Mouse (Mus musculus) heart, embryonic 16.5 days (tissue): ENCODE data around the gene Ptpn21. TPM values are rescaled to one million over a fixed set of nuclear protein-coding genes. Genes with fewer than 3 reads are reported as not detected.

Source experiments
- ATAC-seq: fragments of 200-750 bp; cut with Nextera tagmentation; replicated peaks from 2 replicates; pipeline ENCODE4 v1.8.0; 2017; ENCODE audit warnings: moderate number of reproducible peaks; ENCODE audit not compliant: insufficient read depth, low FRiP score; ENCODE audit errors: extremely low read depth
- H3K27ac ChIP-seq: fragments of 300-500 bp; sonication (generic); 2 replicates; pipeline ENCODE4 v1.5.1; 2014; ENCODE audit warnings: mild to moderate bottlenecking, low read length, control low read depth, moderate library complexity
- H3K27me3 ChIP-seq: fragments of 300-500 bp; sonication (generic); 2 replicates; pipeline ENCODE4 v1.6.1; 2014; ENCODE audit warnings: low read length, mixed read lengths; ENCODE audit not compliant: control insufficient read depth, insufficient read depth
- H3K36me3 ChIP-seq: fragments of 300-500 bp; sonication (generic); 2 replicates; pipeline ENCODE4 v1.6.1; 2014; ENCODE audit not compliant: control insufficient read depth, insufficient read depth
- H3K4me1 ChIP-seq: fragments of 300-500 bp; sonication (generic); 2 replicates; pipeline ENCODE4 v1.6.1; 2014; ENCODE audit warnings: low read length, mixed read lengths; ENCODE audit not compliant: control insufficient read depth, insufficient read depth
- H3K4me2 ChIP-seq: fragments of 300-500 bp; sonication (generic); 2 replicates; pipeline ENCODE4 v1.6.1; 2014; ENCODE audit warnings: low read depth, mild to moderate bottlenecking, control low read depth, low read length
- H3K4me3 ChIP-seq: fragments of 300-500 bp; sonication (generic); 2 replicates; pipeline ENCODE4 v1.5.1; 2014; ENCODE audit warnings: mild to moderate bottlenecking, control low read depth, low read length
- H3K9ac ChIP-seq: fragments of 300-500 bp; sonication (generic); 2 replicates; pipeline ENCODE4 v1.6.1; 2014; ENCODE audit warnings: low read length, control low read depth
- H3K9me3 ChIP-seq: fragments of 300-500 bp; sonication (generic); replicated peaks from 2 replicates; pipeline ENCODE4 v1.6.1; 2016; ENCODE audit warnings: low read length; ENCODE audit not compliant: control insufficient read depth
- WGBS: fragments of 180-500 bp; shearing (Covaris S2); extraction: QIAGEN DNeasy Blood & Tissue Kit; methylation state at CpG from one replicate; pipeline ENCODE4 v1.1.7; 2014; 5-methylcytosine and 5-hydroxymethylcytosine counted together
- polyA plus RNA-seq: library from polyadenylated mRNA; unstranded; fragments of >200 nt; fragmentation: Nextera tagmentation; extraction: Ambion mirVana; gene quantifications from 2 replicates; pipeline ENCODE4 v1.2.1, GENCODE M21; 2015

The Ptpn21 gene
- polyA plus RNA-seq, 1 experiment from 2014 or later: 8.6 TPM

- Histone ChIP-seq H3K4me3 (no peak overlapping the region), H3K9ac (no peak overlapping the region)
- WGBS: 28% methylated on average over 2 of the region's 2 CpGs
Measured at GRCm38 (mm10) chr12:98746131-98746530, 8.9 kb upstream of the Ptpn21 start.

GRCm38 (mm10) chr12:98745626-98746025, 8.4 kb upstream of the Ptpn21 start:
- WGBS: 61% methylated on average over 4 of the region's 4 CpGs

More at GRCm38 (mm10) chr12:98746131-98746530, 8.9 kb upstream of the Ptpn21 start:
- ATAC-seq: peak; percentile 54
- H3K27me3 ChIP-seq: no peaks in the 10 kb centered on the region
- H3K27ac ChIP-seq: no peak overlapping the region
- H3K4me2 ChIP-seq: no peak overlapping the region
- H3K4me1 ChIP-seq: peaks cover 21% of the 10 kb centered on the region
- no peaks in the 10 kb centered on the region for H3K36me3 ChIP-seq
- H3K9me3 ChIP-seq: no peaks in the 10 kb centered on the region

GRCm38 (mm10) chr12:98741011-98741501, 3.9 kb upstream of the Ptpn21 start:
- WGBS: 43% methylated on average over 3 of the region's 3 CpGs
- H3K27ac ChIP-seq: peak overlapping the region; percentile 81
- H3K4me2 ChIP-seq: no peak overlapping the region
- peaks cover 11% of the 10 kb centered on the region; the same call in 1 of the 2 replicates for H3K4me1 ChIP-seq
- no peaks in the 10 kb centered on the region for H3K9me3 ChIP-seq
- no peak overlapping the region for H3K4me3 ChIP-seq
- no peaks in the 10 kb centered on the region for H3K27me3 ChIP-seq
- no peak for ATAC-seq
- H3K9ac ChIP-seq: no peak overlapping the region; the same call in 1 of the 2 replicates
- H3K36me3 ChIP-seq: no peaks in the 10 kb centered on the region

More at GRCm38 (mm10) chr12:98745626-98746025, 8.4 kb upstream of the Ptpn21 start:
- no peaks in the 10 kb centered on the region for H3K36me3 ChIP-seq
- ATAC-seq: no peak
- H3K4me1 ChIP-seq: peaks cover 25% of the 10 kb centered on the region
- no peaks in the 10 kb centered on the region for H3K27me3 ChIP-seq
- H3K4me3 ChIP-seq: no peak overlapping the region
- H3K9me3 ChIP-seq: no peaks in the 10 kb centered on the region
- H3K4me2 ChIP-seq: no peak overlapping the region
- H3K27ac ChIP-seq: 0 out of 2 replicates have a peak overlapping the region, but pooled peaks have one; percentile 23
- H3K9ac ChIP-seq: no peak overlapping the region

GRCm38 (mm10) chr12:98737801-98738350, 671 bp upstream of the Ptpn21 start:
- 9% methylated on average over 7 of the region's 7 CpGs for WGBS
- ATAC-seq: 0 out of 2 replicates have a peak, but pooled peaks have one; percentile 28
- peaks cover 27% of the 10 kb centered on the region for H3K4me1 ChIP-seq

GRCm38 (mm10) chr12:98734880-98735801, 2.1 kb downstream of the Ptpn21 start:
- H3K36me3 ChIP-seq: peaks cover 3% of the 10 kb centered on the region; the same call in 1 of the 2 replicates
- H3K9ac ChIP-seq: peak overlapping the region; percentile 79
- peak overlapping the region; percentile 71 for H3K27ac ChIP-seq
- H3K4me1 ChIP-seq: peaks cover 23% of the 10 kb centered on the region
- 10% methylated on average over 22 of the region's 22 CpGs for WGBS
- peak overlapping the region; percentile 79 for H3K4me2 ChIP-seq
- H3K9me3 ChIP-seq: no peaks in the 10 kb centered on the region
- H3K27me3 ChIP-seq: no peaks in the 10 kb centered on the region
- H3K4me3 ChIP-seq: peak overlapping the region; percentile 89
- ATAC-seq: no peak

More at GRCm38 (mm10) chr12:98737801-98738350, 671 bp upstream of the Ptpn21 start:
- H3K27me3 ChIP-seq: no peaks in the 10 kb centered on the region
- H3K4me2 ChIP-seq: peak overlapping the region; percentile 76
- H3K27ac ChIP-seq: peak overlapping the region; percentile 91
- H3K9ac ChIP-seq: peak overlapping the region; percentile 87
- no peaks in the 10 kb centered on the region for H3K36me3 ChIP-seq
- H3K4me3 ChIP-seq: peak overlapping the region; percentile 74
- H3K9me3 ChIP-seq: no peaks in the 10 kb centered on the region

GRCm38 (mm10) chr12:98734246-98734879, 2.8 kb downstream of the Ptpn21 start:
- 1% methylated on average over 30 of the region's 30 CpGs for WGBS
- H3K9me3 ChIP-seq: no peaks in the 10 kb centered on the region
- peak; percentile 70 for ATAC-seq
- H3K36me3 ChIP-seq: peaks cover 3% of the 10 kb centered on the region; the same call in 1 of the 2 replicates
- H3K27me3 ChIP-seq: no peaks in the 10 kb centered on the region
- peaks cover 23% of the 10 kb centered on the region for H3K4me1 ChIP-seq
- H3K4me2 ChIP-seq: peak overlapping the region; percentile 79
- H3K4me3 ChIP-seq: peak overlapping the region; percentile 89
- peak overlapping the region; percentile 79 for H3K9ac ChIP-seq
- peak overlapping the region; percentile 71 for H3K27ac ChIP-seq

GRCm38 (mm10) chr12:98733776-98734175, 3.4 kb downstream of the Ptpn21 start:
- WGBS: 14% methylated on average over 12 of the region's 12 CpGs
- Histone ChIP-seq H3K27me3 (no peaks in the 10 kb centered on the region), H3K9ac (peak overlapping the region; percentile 79; the same call in 1 of the 2 replicates), H3K4me1 (peaks cover 23% of the 10 kb centered on the region), H3K4me3 (peak overlapping the region; percentile 89), H3K9me3 (no peaks in the 10 kb centered on the region), H3K36me3 (peaks cover 3% of the 10 kb centered on the region; the same call in 1 of the 2 replicates), H3K4me2 (peak overlapping the region; percentile 79), H3K27ac (no peak overlapping the region)
- ATAC-seq: no peak

GRCm38 (mm10) chr12:98733165-98733564, 4.0 kb downstream of the Ptpn21 start:
- no peaks in the 10 kb centered on the region for H3K27me3 ChIP-seq
- peaks cover 3% of the 10 kb centered on the region; the same call in 1 of the 2 replicates for H3K36me3 ChIP-seq
- no peak overlapping the region for H3K9ac ChIP-seq
- no peak overlapping the region for H3K27ac ChIP-seq
- H3K9me3 ChIP-seq: no peaks in the 10 kb centered on the region
- H3K4me2 ChIP-seq: peak overlapping the region; percentile 79
- H3K4me3 ChIP-seq: peak overlapping the region; percentile 89
- peaks cover 22% of the 10 kb centered on the region for H3K4me1 ChIP-seq
- no peak for ATAC-seq
- 69% methylated on average over 3 of the region's 3 CpGs for WGBS
